8 mouse cellular contexts compared by ENCODE assay signal in the genomic region with DNA sequence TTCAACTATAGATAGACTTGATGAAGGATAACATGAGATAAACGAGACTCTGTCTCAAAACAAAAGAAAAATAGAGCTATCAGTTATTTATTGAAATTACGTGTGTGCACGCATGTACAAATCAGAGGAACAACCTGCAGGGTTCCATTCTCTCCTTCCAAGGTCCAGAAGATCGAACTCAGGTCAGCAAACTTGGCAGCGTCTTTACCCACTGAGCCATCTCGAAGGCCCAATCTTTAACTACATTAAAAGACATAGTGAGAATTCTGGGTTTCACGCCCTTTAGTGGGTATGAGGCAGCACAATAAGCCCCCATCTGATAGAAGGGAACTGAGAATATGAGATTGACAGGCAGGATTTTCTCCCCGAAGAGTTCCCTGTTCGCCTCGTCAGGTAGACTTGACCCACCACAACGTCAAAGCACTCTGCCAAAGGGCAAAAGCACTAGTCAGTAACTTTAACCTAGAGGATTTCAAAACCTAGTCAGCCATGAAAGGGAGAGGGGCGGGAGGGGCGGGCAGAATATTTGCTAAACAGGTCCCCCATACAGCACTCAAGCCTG. TPM values are rescaled to one million over a fixed set of nuclear protein-coding genes. Genes with fewer than 3 reads are reported as not detected.
DNase-seq lines count a peak whose midpoint lies in the region; ATAC-seq and TF ChIP-seq lines count a peak whose summit lies in the region.

No protein-coding gene starts in this region.

- peaks cover 26% of the 10 kb centered on the region for H3K4me1 ChIP-seq in embryonic facial prominence, embryonic 12.5 days
- H3K4me1 ChIP-seq in midbrain, embryonic 11.5 days (ENCODE audit: control insufficient read depth, insufficient read depth, low read length), result peaks cover 6% of the 10 kb centered on the region

- no peak for TF ChIP-seq CTCF in gastrocnemius, adult 2 months (IDR thresholded peaks at IDR 0.05)

- H3K4me3 ChIP-seq in gastrocnemius, adult 2 months, result peak overlapping the region; percentile 93
- peak overlapping the region; percentile 65 for H3K4me3 ChIP-seq in embryonic facial prominence, embryonic 12.5 days
- H3K4me3 ChIP-seq in midbrain, embryonic 11.5 days (ENCODE audit: low read depth, low read length), result peak overlapping the region; percentile 70

- no peaks in the 10 kb centered on the region for H3K36me3 ChIP-seq in embryonic facial prominence, embryonic 12.5 days
- no peaks in the 10 kb centered on the region for H3K36me3 ChIP-seq in midbrain, embryonic 11.5 days (ENCODE audit: control insufficient read depth, insufficient read depth, low read length)

- peak overlapping the region; percentile 72 for H3K9ac ChIP-seq in embryonic facial prominence, embryonic 12.5 days
- H3K9ac ChIP-seq in midbrain, embryonic 11.5 days (ENCODE audit: low read length), result peak overlapping the region; percentile 87

- peak overlapping the region; percentile 92 for H3K4me2 ChIP-seq in embryonic facial prominence, embryonic 12.5 days (replicated peaks)
- H3K4me2 ChIP-seq in midbrain, embryonic 11.5 days, result peak overlapping the region; percentile 89

- ATAC-seq in embryonic facial prominence, embryonic 12.5 days (ENCODE audit: insufficient number of reproducible peaks, insufficient read depth, low FRiP score, low TSS enrichment), result no peak
- no peak for ATAC-seq in midbrain, embryonic 11.5 days (ENCODE audit: low FRiP score)

- H3K27ac ChIP-seq in gastrocnemius, adult 2 months, result peak overlapping the region; percentile 96
- H3K27ac ChIP-seq in embryonic facial prominence, embryonic 12.5 days, result no peak overlapping the region
- no peak overlapping the region for H3K27ac ChIP-seq in midbrain, embryonic 11.5 days (ENCODE audit: low read depth, low read length)

- no peaks in the 10 kb centered on the region for H3K27me3 ChIP-seq in embryonic facial prominence, embryonic 12.5 days
- H3K27me3 ChIP-seq in midbrain, embryonic 11.5 days (ENCODE audit: control insufficient read depth, insufficient read depth, low read length), result no peaks in the 10 kb centered on the region

- no peak for DNase-seq in gastrocnemius, adult 2 months
- no peak for DNase-seq in gastrocnemius, postnatal 25 days
- DNase-seq in kidney, adult 18-20 months, result peak; percentile 52
- DNase-seq in midbrain, embryonic 11.5 days (ENCODE audit: low spot score, missing footprints), result no peak
- no peak for DNase-seq in ovary, postnatal 36 days (ENCODE audit: low spot score)
- no peak for DNase-seq in frontal cortex, adult 2 months (ENCODE audit: extremely low spot score in 1 of 2, low spot score in 1 of 2)
- no peak for DNase-seq in right cerebral cortex, postnatal 36 days (ENCODE audit: low spot score in 2 of 2)

- intact Hi-C loops in gastrocnemius, adult 2 months (cut with DNase I), result no loop called here

- H3K9me3 ChIP-seq in embryonic facial prominence, embryonic 12.5 days, result no peaks in the 10 kb centered on the region
- H3K9me3 ChIP-seq in midbrain, embryonic 11.5 days (ENCODE audit: control insufficient read depth, low read length), result no peaks in the 10 kb centered on the region

- WGBS in embryonic facial prominence, embryonic 12.5 days, result 46% methylated on average over 13 of the region's 13 CpGs
- 44% methylated on average over 13 of the region's 13 CpGs for WGBS in midbrain, embryonic 11.5 days

RNA-seq across cellular contexts. Expression of a gene that starts 1.1 kb away (rescaled TPM):
- total RNA-seq in gastrocnemius, adult 2 months (2021), result 10 to 100 TPM; 34.8 to 47.1 TPM
- total RNA-seq in gastrocnemius, postnatal 25 days (2021), result 10 to 100 TPM; 45.7 to 46.8 TPM
- 9.4 and 11.5 TPM in 2 replicates for polyA plus RNA-seq in embryonic facial prominence, embryonic 12.5 days (2016; fragmentation: Nextera tagmentation; extraction: Ambion mirVana)
- 10.8 and 11.7 TPM in 2 replicates for polyA plus RNA-seq in midbrain, embryonic 11.5 days (2014; fragmentation: Nextera tagmentation; extraction: Ambion mirVana)
- polyA plus RNA-seq in frontal cortex, adult 2 months (2012; rRNA removed), result 38.6 and 41.1 TPM in 2 replicates
